ENCODE assay signal across 8 mouse cellular contexts in genomic region chr4:116651797-116652135, GRCm38 (mm10). TPM values are rescaled to one million over a fixed set of nuclear protein-coding genes. Genes with fewer than 3 reads are reported as not detected.
DNase-seq lines count a peak whose midpoint lies in the region; ATAC-seq and TF ChIP-seq lines count a peak whose summit lies in the region.

No protein-coding gene starts in this region.

- H3K27ac ChIP-seq in kidney, embryonic 14.5 days (ENCODE audit: low read depth, low read length): peak overlapping the region; percentile 37; the same call in 1 of the 2 replicates
- no peak overlapping the region for H3K27ac ChIP-seq in cortical plate, adult 2 months (ENCODE audit: insufficient read depth, low read length)
- peak overlapping the region; percentile 92 for H3K27ac ChIP-seq in intestine, embryonic 14.5 days (ENCODE audit: low read depth)
- peak overlapping the region; percentile 34; the same call in 1 of the 2 replicates for H3K27ac ChIP-seq in midbrain, embryonic 15.5 days

- H3K27me3 ChIP-seq in kidney, embryonic 14.5 days (ENCODE audit: control insufficient read depth, insufficient read depth, low read length): no peaks in the 10 kb centered on the region
- no peaks in the 10 kb centered on the region for H3K27me3 ChIP-seq in intestine, embryonic 14.5 days (replicated peaks; ENCODE audit: control insufficient read depth, insufficient read depth, low read length)
- no peaks in the 10 kb centered on the region for H3K27me3 ChIP-seq in midbrain, embryonic 15.5 days (replicated peaks)

- peaks cover 13% of the 10 kb centered on the region for H3K4me1 ChIP-seq in kidney, embryonic 14.5 days (ENCODE audit: control insufficient read depth, insufficient read depth, low read length)
- H3K4me1 ChIP-seq in cortical plate, adult 2 months (ENCODE audit: control insufficient read depth, insufficient read depth, low read length): peaks cover 4% of the 10 kb centered on the region
- H3K4me1 ChIP-seq in intestine, embryonic 14.5 days (replicated peaks; ENCODE audit: control insufficient read depth, insufficient read depth, low read length): peaks cover 7% of the 10 kb centered on the region
- peaks cover 38% of the 10 kb centered on the region for H3K4me1 ChIP-seq in midbrain, embryonic 15.5 days

- peak overlapping the region; percentile 61 for H3K4me2 ChIP-seq in kidney, embryonic 14.5 days (replicated peaks; ENCODE audit: low read depth, low read length)
- H3K4me2 ChIP-seq in intestine, embryonic 14.5 days (ENCODE audit: low read length): peak overlapping the region; percentile 79
- H3K4me2 ChIP-seq in midbrain, embryonic 15.5 days: peak overlapping the region; percentile 79

- no peak for TF ChIP-seq CTCF in cortical plate, adult 2 months (IDR thresholded peaks at IDR 0.05; ENCODE audit: extremely low read depth, insufficient read depth, low read length)

- ATAC-seq in kidney, embryonic 14.5 days (ENCODE audit: low FRiP score, low TSS enrichment): no peak
- ATAC-seq in intestine, embryonic 14.5 days (replicated peaks; ENCODE audit: low FRiP score, low TSS enrichment, low read depth): no peak
- ATAC-seq in midbrain, embryonic 15.5 days (replicated peaks): no peak

- no peaks in the 10 kb centered on the region for H3K9me3 ChIP-seq in kidney, embryonic 14.5 days (ENCODE audit: control insufficient read depth, low read length)
- no peaks in the 10 kb centered on the region for H3K9me3 ChIP-seq in intestine, embryonic 14.5 days (ENCODE audit: control insufficient read depth, low read length)
- H3K9me3 ChIP-seq in midbrain, embryonic 15.5 days: no peaks in the 10 kb centered on the region

- no peak for TF ChIP-seq POLR2A in cortical plate, adult 2 months (IDR thresholded peaks at IDR 0.05; ENCODE audit: extremely low read depth, insufficient read depth, low read length)

- H3K36me3 ChIP-seq in kidney, embryonic 14.5 days (ENCODE audit: control insufficient read depth, insufficient read depth, low read length): peaks cover 14% of the 10 kb centered on the region; the same call in 1 of the 2 replicates
- H3K36me3 ChIP-seq in intestine, embryonic 14.5 days (ENCODE audit: control insufficient read depth, insufficient read depth, low read length): peaks cover 26% of the 10 kb centered on the region
- H3K36me3 ChIP-seq in midbrain, embryonic 15.5 days (replicated peaks): no peaks in the 10 kb centered on the region

- DNase-seq in kidney, postnatal 10 days: no peak
- no peak for DNase-seq in intestine, embryonic 14.5 days (ENCODE audit: low spot score)
- no peak for DNase-seq in cerebellum, adult 8-10 months
- no peak for DNase-seq in gastrocnemius, adult 8-10 months (ENCODE audit: low spot score in 2 of 2)
- DNase-seq in embryo, embryonic 10 days (ENCODE audit: low spot score): no peak

- peak overlapping the region; percentile 98 for H3K4me3 ChIP-seq in kidney, embryonic 14.5 days (ENCODE audit: low read length)
- peak overlapping the region; percentile 95 for H3K4me3 ChIP-seq in cortical plate, adult 2 months (ENCODE audit: insufficient read depth, low read length)
- peak overlapping the region; percentile 87 for H3K4me3 ChIP-seq in intestine, embryonic 14.5 days (ENCODE audit: low read depth, low read length)
- peak overlapping the region; percentile 98 for H3K4me3 ChIP-seq in midbrain, embryonic 15.5 days

- H3K9ac ChIP-seq in kidney, embryonic 14.5 days (ENCODE audit: low read depth, low read length): peak overlapping the region; percentile 97
- H3K9ac ChIP-seq in intestine, embryonic 14.5 days (ENCODE audit: low read length): peak overlapping the region; percentile 94
- H3K9ac ChIP-seq in midbrain, embryonic 15.5 days: peak overlapping the region; percentile 92

- whole genome bisulfite sequencing in kidney, embryonic 14.5 days: 10% methylated on average over 6 of the region's 6 CpGs
- WGBS in intestine, embryonic 14.5 days: 12% methylated on average over 6 of the region's 6 CpGs
- 11% methylated on average over 6 of the region's 6 CpGs for WGBS in midbrain, embryonic 15.5 days

RNA-seq across cellular contexts. Expression of gene Akr1a1, which starts 0.3 kb away (rescaled TPM):
- polyA plus RNA-seq in kidney, embryonic 14.5 days (2014; fragmentation: Nextera tagmentation; extraction: Ambion mirVana): 730 and 751 TPM in 2 replicates
- polyA plus RNA-seq in cortical plate, adult 2 months (2012; rRNA removed): 519 and 547 TPM in 2 replicates
- polyA plus RNA-seq in intestine, embryonic 14.5 days (2014; fragmentation: Nextera tagmentation; extraction: Ambion mirVana): 764 and 800 TPM in 2 replicates
- 675 and 714 TPM in 2 replicates for polyA plus RNA-seq in midbrain, embryonic 15.5 days (2015; fragmentation: Nextera tagmentation; extraction: Ambion mirVana)
- total RNA-seq in gastrocnemius, adult 8-10 months (2022): 100 to 1,000 TPM; 187 to 206 (median 199) TPM

RNA-seq across cellular contexts. Expression of gene Nasp, which starts 24.0 kb away (rescaled TPM):
- 224 and 234 TPM in 2 replicates for polyA plus RNA-seq in kidney, embryonic 14.5 days (2014; fragmentation: Nextera tagmentation; extraction: Ambion mirVana)
- 23.5 and 25.1 TPM in 2 replicates for polyA plus RNA-seq in cortical plate, adult 2 months (2012; rRNA removed)
- 146 and 154 TPM in 2 replicates for polyA plus RNA-seq in intestine, embryonic 14.5 days (2014; fragmentation: Nextera tagmentation; extraction: Ambion mirVana)
- polyA plus RNA-seq in midbrain, embryonic 15.5 days (2015; fragmentation: Nextera tagmentation; extraction: Ambion mirVana): 89.8 and 95.2 TPM in 2 replicates
- total RNA-seq in gastrocnemius, adult 8-10 months (2022): 10 to 100 TPM in 2 of 4 experiments, 1 to 10 TPM in 2; 7.8 to 13.0 (median 9.5) TPM

RNA-seq across cellular contexts. Expression of gene Prdx1, which starts 33.6 kb away (rescaled TPM):
- polyA plus RNA-seq in kidney, embryonic 14.5 days (2014; fragmentation: Nextera tagmentation; extraction: Ambion mirVana): 1,503 and 1,977 TPM in 2 replicates
- polyA plus RNA-seq in cortical plate, adult 2 months (2012; rRNA removed): 222 and 249 TPM in 2 replicates
- polyA plus RNA-seq in intestine, embryonic 14.5 days (2014; fragmentation: Nextera tagmentation; extraction: Ambion mirVana): 1,268 and 1,288 TPM in 2 replicates
- 370 and 378 TPM in 2 replicates for polyA plus RNA-seq in midbrain, embryonic 15.5 days (2015; fragmentation: Nextera tagmentation; extraction: Ambion mirVana)
- 100 to 1,000 TPM; 247 to 330 (median 264) TPM for total RNA-seq in gastrocnemius, adult 8-10 months (2022)

RNA-seq across cellular contexts. Expression of gene Ccdc17, which starts 55.3 kb away (rescaled TPM):
- polyA plus RNA-seq in kidney, embryonic 14.5 days (2014; fragmentation: Nextera tagmentation; extraction: Ambion mirVana): 2.2 and 4.5 TPM in 2 replicates
- 5.0 and 8.3 TPM in 2 replicates for polyA plus RNA-seq in cortical plate, adult 2 months (2012; rRNA removed)
- 3.8 and 4.1 TPM in 2 replicates for polyA plus RNA-seq in intestine, embryonic 14.5 days (2014; fragmentation: Nextera tagmentation; extraction: Ambion mirVana)
- polyA plus RNA-seq in midbrain, embryonic 15.5 days (2015; fragmentation: Nextera tagmentation; extraction: Ambion mirVana): 4.3 and 6.7 TPM in 2 replicates
- total RNA-seq in gastrocnemius, adult 8-10 months (2022): 1 to 10 TPM; 1.1 to 2.4 (median 1.3) TPM

RNA-seq across cellular contexts. Expression of gene Mmachc, which starts 56.4 kb away (rescaled TPM):
- 19.7 and 25.5 TPM in 2 replicates for polyA plus RNA-seq in kidney, embryonic 14.5 days (2014; fragmentation: Nextera tagmentation; extraction: Ambion mirVana)
- 15.6 and 18.7 TPM in 2 replicates for polyA plus RNA-seq in cortical plate, adult 2 months (2012; rRNA removed)
- polyA plus RNA-seq in intestine, embryonic 14.5 days (2014; fragmentation: Nextera tagmentation; extraction: Ambion mirVana): 12.9 and 17.6 TPM in 2 replicates
- polyA plus RNA-seq in midbrain, embryonic 15.5 days (2015; fragmentation: Nextera tagmentation; extraction: Ambion mirVana): 22.2 and 22.6 TPM in 2 replicates
- 10 to 100 TPM; 30.4 to 34.6 (median 33.3) TPM for total RNA-seq in gastrocnemius, adult 8-10 months (2022)
